Mouse (Mus musculus): Measurements from ENCODE around the gene Me3. TPM values are rescaled to one million over a fixed set of nuclear protein-coding genes. Genes with fewer than 3 reads are reported as not detected.
A peak's percentile ranks its signal among the peaks of the same experiment; 100 is the strongest.

The Me3 gene
- polyA plus RNA-seq, 1 experiment from 2014 or later, result 1.9 TPM

- 15% methylated on average over 1 of the region's 1 CpGs for WGBS
- Histone ChIP-seq H3K36me3 (ENCODE audit: control insufficient read depth, insufficient read depth, low read length) (no peaks in the 10 kb centered on the region), H3K4me3 (ENCODE audit: low read depth, low read length) (no peak overlapping the region), H3K4me1 (replicated peaks; ENCODE audit: control insufficient read depth, insufficient read depth, low read length) (no peaks in the 10 kb centered on the region), H3K9ac (ENCODE audit: low read depth, low read length) (no peak overlapping the region), H3K9me3 (ENCODE audit: control insufficient read depth, low read length) (no peaks in the 10 kb centered on the region), H3K4me2 (replicated peaks; ENCODE audit: low read depth, low read length) (no peak overlapping the region), H3K27ac (ENCODE audit: low read depth, low read length) (no peak overlapping the region), H3K27me3 (ENCODE audit: control insufficient read depth, insufficient read depth, low read length) (no peaks in the 10 kb centered on the region)
- no peak for DNase-seq (ENCODE audit: low spot score)
- ATAC-seq (ENCODE audit: low FRiP score), result peak; percentile 38; the same call in 1 of the 2 replicates
Measured at GRCm38 (mm10) chr7:89700511-89700910, 68.3 kb downstream of the Me3 start.

DNA sequence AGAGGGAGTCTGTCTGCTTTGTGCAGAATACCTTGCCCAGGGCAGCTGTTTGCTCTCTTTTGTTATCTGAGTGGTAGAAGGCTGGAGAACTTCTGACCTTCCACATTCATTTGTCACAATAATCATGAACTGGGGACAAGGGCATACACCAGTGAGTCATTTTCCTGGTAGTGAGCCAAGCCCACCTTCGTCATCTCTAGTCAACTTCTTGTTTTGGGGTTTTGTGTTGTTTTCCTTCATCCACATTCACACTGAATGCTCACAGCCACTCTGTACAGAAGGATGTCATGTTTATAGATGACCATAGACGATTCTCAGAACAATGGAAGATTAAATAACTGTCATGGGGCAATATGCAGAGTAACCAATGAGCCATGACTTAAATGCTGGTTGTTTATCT is 78.6 kb downstream of the Me3 start:
- DNase-seq (ENCODE audit: low spot score) (no peak), ATAC-seq (ENCODE audit: low FRiP score) (no peak)
- Histone ChIP-seq H3K36me3 (ENCODE audit: control insufficient read depth, insufficient read depth, low read length) (no peaks in the 10 kb centered on the region), H3K27me3 (ENCODE audit: control insufficient read depth, insufficient read depth, low read length) (no peaks in the 10 kb centered on the region), H3K4me2 (replicated peaks; ENCODE audit: low read depth, low read length) (no peak overlapping the region), H3K4me3 (ENCODE audit: low read depth, low read length) (no peak overlapping the region), H3K9me3 (ENCODE audit: control insufficient read depth, low read length) (no peaks in the 10 kb centered on the region), H3K4me1 (replicated peaks; ENCODE audit: control insufficient read depth, insufficient read depth, low read length) (no peaks in the 10 kb centered on the region), H3K9ac (ENCODE audit: low read depth, low read length) (no peak overlapping the region), H3K27ac (ENCODE audit: low read depth, low read length) (no peak overlapping the region)
- WGBS, result 72% methylated on average over 2 of the region's 2 CpGs

GRCm38 (mm10) chr7:89713059-89713458 is 80.9 kb downstream of the Me3 start:
- no peak for DNase-seq (ENCODE audit: low spot score)
- no peaks in the 10 kb centered on the region for H3K4me1 ChIP-seq (replicated peaks; ENCODE audit: control insufficient read depth, insufficient read depth, low read length)

DNA sequence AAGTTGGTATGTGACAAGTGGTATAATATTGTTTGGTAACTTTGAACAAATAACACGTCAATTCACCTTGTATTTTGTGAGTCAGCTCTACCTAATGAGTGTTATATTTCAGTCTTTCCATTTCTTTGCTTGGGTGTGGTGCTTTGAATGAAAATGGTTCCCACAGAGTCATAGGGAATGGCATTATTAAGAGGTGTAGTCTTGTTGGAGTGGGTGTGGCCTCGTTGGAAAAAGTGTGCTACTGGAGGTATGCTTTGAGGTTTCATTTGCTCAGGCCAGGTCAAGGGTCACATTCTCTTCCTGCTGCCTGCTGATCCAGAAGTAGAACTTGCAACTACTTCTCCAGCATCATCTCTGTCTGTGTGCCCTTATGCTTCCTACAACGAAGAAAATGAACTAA is 84.0 kb downstream of the Me3 start:
- Histone ChIP-seq H3K36me3 (ENCODE audit: control insufficient read depth, insufficient read depth, low read length) (no peaks in the 10 kb centered on the region), H3K27ac (ENCODE audit: low read depth, low read length) (no peak overlapping the region), H3K9me3 (ENCODE audit: control insufficient read depth, low read length) (no peaks in the 10 kb centered on the region), H3K9ac (ENCODE audit: low read depth, low read length) (no peak overlapping the region), H3K4me2 (replicated peaks; ENCODE audit: low read depth, low read length) (no peak overlapping the region), H3K27me3 (ENCODE audit: control insufficient read depth, insufficient read depth, low read length) (no peaks in the 10 kb centered on the region), H3K4me1 (replicated peaks; ENCODE audit: control insufficient read depth, insufficient read depth, low read length) (no peaks in the 10 kb centered on the region), H3K4me3 (ENCODE audit: low read depth, low read length) (no peak overlapping the region)
- DNase-seq (ENCODE audit: low spot score) (no peak), ATAC-seq (ENCODE audit: low FRiP score) (no peak)
- WGBS, result 71% methylated on average over 3 of the region's 3 CpGs

More at GRCm38 (mm10) chr7:89713059-89713458, 80.9 kb downstream of the Me3 start:
- Histone ChIP-seq H3K4me2 (replicated peaks; ENCODE audit: low read depth, low read length) (no peak overlapping the region), H3K27ac (ENCODE audit: low read depth, low read length) (no peak overlapping the region), H3K9ac (ENCODE audit: low read depth, low read length) (no peak overlapping the region), H3K9me3 (ENCODE audit: control insufficient read depth, low read length) (no peaks in the 10 kb centered on the region), H3K4me3 (ENCODE audit: low read depth, low read length) (no peak overlapping the region), H3K36me3 (ENCODE audit: control insufficient read depth, insufficient read depth, low read length) (no peaks in the 10 kb centered on the region), H3K27me3 (ENCODE audit: control insufficient read depth, insufficient read depth, low read length) (no peaks in the 10 kb centered on the region)
- no peak for ATAC-seq (ENCODE audit: low FRiP score)

- Histone ChIP-seq H3K4me3 (ENCODE audit: low read depth, low read length) (no peak overlapping the region), H3K4me2 (replicated peaks; ENCODE audit: low read depth, low read length) (no peak overlapping the region), H3K36me3 (ENCODE audit: control insufficient read depth, insufficient read depth, low read length) (no peaks in the 10 kb centered on the region), H3K27me3 (ENCODE audit: control insufficient read depth, insufficient read depth, low read length) (no peaks in the 10 kb centered on the region), H3K27ac (ENCODE audit: low read depth, low read length) (no peak overlapping the region), H3K4me1 (replicated peaks; ENCODE audit: control insufficient read depth, insufficient read depth, low read length) (no peaks in the 10 kb centered on the region), H3K9ac (ENCODE audit: low read depth, low read length) (no peak overlapping the region), H3K9me3 (ENCODE audit: control insufficient read depth, low read length) (no peaks in the 10 kb centered on the region)
- DNase-seq (ENCODE audit: low spot score) (no peak), ATAC-seq (ENCODE audit: low FRiP score) (no peak)
- 67% methylated on average over 2 of the region's 2 CpGs for WGBS
Measured at GRCm38 (mm10) chr7:89717521-89717920, 85.3 kb downstream of the Me3 start.

DNA sequence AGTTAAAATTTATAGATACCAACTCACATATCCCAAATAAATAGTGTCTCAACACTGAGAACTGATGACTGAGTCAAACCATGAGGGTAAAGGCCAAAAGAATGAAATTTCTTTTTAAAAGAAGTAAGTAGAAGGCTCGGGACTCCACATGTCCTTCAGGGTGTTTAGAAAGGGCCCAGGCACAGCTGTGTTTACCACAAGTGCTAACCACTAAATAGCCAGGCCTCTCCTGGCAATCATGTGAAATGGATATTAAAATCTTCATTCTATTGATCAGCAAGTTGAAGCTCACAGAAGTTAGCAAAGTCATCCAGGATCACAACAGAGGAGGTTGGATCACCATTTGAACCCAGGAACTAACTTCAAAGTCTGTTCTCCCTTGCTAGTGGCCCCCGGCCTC is 86.1 kb downstream of the Me3 start:
- no peaks in the 10 kb centered on the region for H3K36me3 ChIP-seq (ENCODE audit: control insufficient read depth, insufficient read depth, low read length)
- H3K27me3 ChIP-seq (ENCODE audit: control insufficient read depth, insufficient read depth, low read length), result no peaks in the 10 kb centered on the region
- no peak overlapping the region for H3K4me2 ChIP-seq (replicated peaks; ENCODE audit: low read depth, low read length)
- ATAC-seq (ENCODE audit: low FRiP score) (no peak), DNase-seq (ENCODE audit: low spot score) (no peak)
- H3K27ac ChIP-seq (ENCODE audit: low read depth, low read length), result no peak overlapping the region
- H3K4me3 ChIP-seq (ENCODE audit: low read depth, low read length), result no peak overlapping the region
- 68% methylated on average over 2 of the region's 2 CpGs for WGBS
- H3K9me3 ChIP-seq (ENCODE audit: control insufficient read depth, low read length), result no peaks in the 10 kb centered on the region
- H3K4me1 ChIP-seq (replicated peaks; ENCODE audit: control insufficient read depth, insufficient read depth, low read length), result no peaks in the 10 kb centered on the region
- H3K9ac ChIP-seq (ENCODE audit: low read depth, low read length), result no peak overlapping the region

GRCm38 (mm10) chr7:89720256-89720655 is 88.1 kb downstream of the Me3 start:
- H3K9ac ChIP-seq (ENCODE audit: low read depth, low read length), result no peak overlapping the region
- 81% methylated on average over 2 of the region's 2 CpGs for WGBS
- no peak overlapping the region for H3K4me3 ChIP-seq (ENCODE audit: low read depth, low read length)
- H3K36me3 ChIP-seq (ENCODE audit: control insufficient read depth, insufficient read depth, low read length), result no peaks in the 10 kb centered on the region
- no peak overlapping the region for H3K27ac ChIP-seq (ENCODE audit: low read depth, low read length)
- H3K27me3 ChIP-seq (ENCODE audit: control insufficient read depth, insufficient read depth, low read length), result no peaks in the 10 kb centered on the region
- no peak for ATAC-seq (ENCODE audit: low FRiP score)
- H3K4me2 ChIP-seq (replicated peaks; ENCODE audit: low read depth, low read length), result no peak overlapping the region
- DNase-seq (ENCODE audit: low spot score), result no peak
- H3K9me3 ChIP-seq (ENCODE audit: control insufficient read depth, low read length), result no peaks in the 10 kb centered on the region
- H3K4me1 ChIP-seq (replicated peaks; ENCODE audit: control insufficient read depth, insufficient read depth, low read length), result no peaks in the 10 kb centered on the region

DNA sequence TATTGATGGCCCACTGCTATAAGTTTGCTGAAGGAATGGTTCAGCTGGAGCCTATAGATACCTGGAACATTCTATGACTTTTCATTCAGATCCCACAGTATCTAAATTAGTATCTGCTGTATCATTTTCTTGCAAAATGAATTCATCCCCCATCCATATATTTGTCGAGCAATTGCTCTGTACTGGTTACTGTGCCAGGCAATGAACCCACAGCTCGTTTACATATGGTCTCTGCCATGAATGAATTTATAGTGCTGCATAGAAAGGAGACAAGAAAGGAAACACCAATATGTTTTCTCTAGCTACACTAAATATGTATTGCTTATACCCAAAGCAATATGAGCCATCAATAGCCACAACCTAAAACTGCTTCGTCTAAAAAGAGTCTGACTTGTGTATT is 94.5 kb downstream of the Me3 start:
- no peak overlapping the region for H3K9ac ChIP-seq (ENCODE audit: low read depth, low read length)
- no peaks in the 10 kb centered on the region for H3K36me3 ChIP-seq (ENCODE audit: control insufficient read depth, insufficient read depth, low read length)
- no peak overlapping the region for H3K27ac ChIP-seq (ENCODE audit: low read depth, low read length)
- no peak for ATAC-seq (ENCODE audit: low FRiP score)
- H3K9me3 ChIP-seq (ENCODE audit: control insufficient read depth, low read length), result no peaks in the 10 kb centered on the region
- WGBS, result 85% methylated on average over 3 of the region's 3 CpGs
- H3K4me3 ChIP-seq (ENCODE audit: low read depth, low read length), result no peak overlapping the region
- H3K4me2 ChIP-seq (replicated peaks; ENCODE audit: low read depth, low read length), result no peak overlapping the region
- no peaks in the 10 kb centered on the region for H3K27me3 ChIP-seq (ENCODE audit: control insufficient read depth, insufficient read depth, low read length)
- no peak for DNase-seq (ENCODE audit: low spot score)
- H3K4me1 ChIP-seq (replicated peaks; ENCODE audit: control insufficient read depth, insufficient read depth, low read length), result no peaks in the 10 kb centered on the region

DNA sequence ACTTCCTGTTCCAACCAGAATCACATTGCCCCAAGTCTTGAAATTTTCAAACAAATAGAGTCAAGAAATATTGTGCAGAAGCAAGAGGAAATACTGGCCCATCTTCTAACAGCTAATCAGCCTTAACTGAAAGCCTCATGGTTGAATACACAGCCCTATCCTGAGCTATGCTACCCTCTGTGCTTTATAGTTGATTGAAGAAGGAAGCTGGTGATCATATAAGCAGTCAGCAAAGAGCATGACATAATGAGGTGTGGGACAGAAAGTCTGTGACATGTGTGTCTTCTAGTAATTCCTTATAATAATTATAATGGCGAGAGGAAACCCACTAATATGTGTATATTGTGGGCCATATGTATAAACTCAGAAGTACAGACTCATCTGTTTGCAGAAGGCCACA is 95.4 kb downstream of the Me3 start:
- H3K9ac ChIP-seq (ENCODE audit: low read depth, low read length), result no peak overlapping the region
- no peaks in the 10 kb centered on the region for H3K27me3 ChIP-seq (ENCODE audit: control insufficient read depth, insufficient read depth, low read length)
- no peaks in the 10 kb centered on the region for H3K4me1 ChIP-seq (replicated peaks; ENCODE audit: control insufficient read depth, insufficient read depth, low read length)
- no peaks in the 10 kb centered on the region for H3K9me3 ChIP-seq (ENCODE audit: control insufficient read depth, low read length)
- ATAC-seq (ENCODE audit: low FRiP score) (no peak), DNase-seq (ENCODE audit: low spot score) (no peak)
- 90% methylated on average over 1 of the region's 1 CpGs for WGBS
- H3K36me3 ChIP-seq (ENCODE audit: control insufficient read depth, insufficient read depth, low read length), result no peaks in the 10 kb centered on the region
- no peak overlapping the region for H3K27ac ChIP-seq (ENCODE audit: low read depth, low read length)
- H3K4me2 ChIP-seq (replicated peaks; ENCODE audit: low read depth, low read length), result no peak overlapping the region
- no peak overlapping the region for H3K4me3 ChIP-seq (ENCODE audit: low read depth, low read length)
